Mouse (Mus musculus): Measurements from ENCODE around the gene Gtf2a2. TPM values are rescaled to one million over a fixed set of nuclear protein-coding genes. Genes with fewer than 3 reads are reported as not detected.

Gene Gtf2a2
- total RNA-seq, 2 experiments from 2014 or later = 49.2 to 49.9 TPM

GRCm38 (mm10) chr9:70053411-70053810 lies 41.1 kb downstream of the Gtf2a2 start:
- DNase-seq = no peak

- no peak for DNase-seq
These were observed 49.7 kb downstream of the Gtf2a2 start for GRCm38 (mm10) chr9:70062012-70062411.

GRCm38 (mm10) chr9:70067497-70067896 lies 55.1 kb downstream of the Gtf2a2 start:
- DNase-seq = no peak

GRCm38 (mm10) chr9:70069961-70070435 lies 57.6 kb downstream of the Gtf2a2 start:
- no peak for DNase-seq

- DNase-seq = no peak
These were observed 60.0 kb downstream of the Gtf2a2 start for GRCm38 (mm10) chr9:70072387-70072786.

Other genes starting within 250 kb of the Gtf2a2 start
- 10 to 100 TPM; 73.6 to 76.0 TPM for gene Bnip2, start 23.1 kb upstream of the Gtf2a2 start, total RNA-seq (2021)
- not detected for gene Gcnt3, start 25.5 kb downstream of the Gtf2a2 start, total RNA-seq (2021)
- 1 to 10 TPM in 1 of 2 experiments, under 1 TPM in 1; 0.88 to 1.5 TPM for gene Fam81a, start 130.0 kb downstream of the Gtf2a2 start, total RNA-seq (2021)
- 1 to 10 TPM; 8.6 to 8.9 TPM for gene Myo1e, start 194.8 kb downstream of the Gtf2a2 start, total RNA-seq (2021)

All from gastrocnemius, postnatal 25 days (tissue).